Comparison of ENCODE assay signal across 19 mouse cellular contexts in the genomic region with DNA sequence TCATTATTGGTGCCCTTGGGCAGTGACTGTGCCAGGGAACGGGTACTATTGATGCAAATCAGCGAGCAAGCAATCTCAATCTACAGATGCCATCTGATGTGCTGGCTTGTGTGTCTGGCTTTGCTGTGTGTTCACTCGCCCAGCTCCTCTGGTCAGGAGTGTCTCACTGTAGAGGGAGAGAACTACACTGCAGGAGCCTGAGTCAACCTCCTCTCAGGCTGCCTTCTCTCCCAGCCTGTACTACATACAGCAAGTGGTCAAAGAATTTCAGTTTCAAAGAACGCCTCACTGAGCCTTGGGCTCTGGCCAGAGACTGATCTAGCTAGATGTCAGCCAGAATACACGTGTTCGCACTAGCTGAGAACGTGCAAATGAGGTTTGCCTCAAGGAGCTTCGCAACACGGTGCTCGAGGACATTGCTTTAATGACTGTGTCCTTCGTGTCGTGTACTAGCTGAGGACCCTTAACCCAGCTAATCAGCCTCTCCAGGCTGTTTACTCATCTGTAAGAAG.
DNase-seq lines count a peak whose midpoint lies in the region; ATAC-seq and TF ChIP-seq lines count a peak whose summit lies in the region.
"Had no signal": no experiment of that assay in that cellular context is flagged by ENCODE, and none has a peak within 500 bp of the region (broad histone marks: within the 10 kb centered on the region; RNA-seq: fewer than 3 reads in every experiment).

No protein-coding gene starts in this region.

- WGBS in intestine, embryonic 16.5 days, result 70% methylated on average over 12 of the region's 12 CpGs

- no peak overlapping the region for H3K27ac ChIP-seq in gastrocnemius, adult 2 months
- no peak overlapping the region for H3K27ac ChIP-seq in intestine, embryonic 16.5 days (ENCODE audit: low read length)
- H3K27ac ChIP-seq: embryonic facial prominence, embryonic 13.5 days; forebrain, embryonic 15.5 days; heart, embryonic 13.5 days; hindbrain, embryonic 13.5 days had no signal

- no peak for ATAC-seq in intestine, embryonic 16.5 days
- ATAC-seq: activated CD4-positive, CD25-positive, alpha-beta regulatory T cell, adult 4 months; forebrain, embryonic 15.5 days; intestine, postnatal 0 days had no signal

- intact Hi-C loops in gastrocnemius, adult 2 months (cut with DNase I), result no loop called here
- intact Hi-C loops in left cerebral cortex, postnatal 36 days (cut with DNase I), result loop anchor here (5.0 to 10.0 kb wide), 2 partner anchors 58 to 360 kb away; no protein-coding TSS in a partner anchor

- TF ChIP-seq CTCF in gastrocnemius, adult 2 months (IDR thresholded peaks at IDR 0.05), result no peak

- H3K9ac ChIP-seq in intestine, embryonic 16.5 days (ENCODE audit: low read depth, low read length), result no peak overlapping the region
- H3K9ac ChIP-seq: embryonic facial prominence, embryonic 13.5 days; forebrain, embryonic 15.5 days; heart, embryonic 13.5 days; hindbrain, embryonic 13.5 days had no signal

- H3K4me3 ChIP-seq in gastrocnemius, adult 2 months, result no peak overlapping the region
- H3K4me3 ChIP-seq in intestine, embryonic 16.5 days (ENCODE audit: low read length), result no peak overlapping the region
- H3K4me3 ChIP-seq: embryonic facial prominence, embryonic 13.5 days; forebrain, embryonic 15.5 days; heart, embryonic 13.5 days; hindbrain, embryonic 13.5 days had no signal

- no peaks in the 10 kb centered on the region for H3K27me3 ChIP-seq in intestine, embryonic 16.5 days (replicated peaks; ENCODE audit: control insufficient read depth, insufficient read depth, low read length)
- H3K27me3 ChIP-seq: embryonic facial prominence, embryonic 13.5 days; heart, embryonic 13.5 days; hindbrain, embryonic 13.5 days had no signal

- no peaks in the 10 kb centered on the region for H3K36me3 ChIP-seq in intestine, embryonic 16.5 days (ENCODE audit: control insufficient read depth, insufficient read depth, low read length)
- H3K36me3 ChIP-seq: forebrain, embryonic 15.5 days; hindbrain, embryonic 13.5 days had no signal

- no peaks in the 10 kb centered on the region for H3K9me3 ChIP-seq in intestine, embryonic 16.5 days (ENCODE audit: control insufficient read depth, low read length)
- H3K9me3 ChIP-seq: embryonic facial prominence, embryonic 13.5 days; forebrain, embryonic 15.5 days; heart, embryonic 13.5 days; hindbrain, embryonic 13.5 days had no signal

- DNase-seq in gastrocnemius, adult 2 months, result peak; percentile 19
- DNase-seq in gastrocnemius, postnatal 4 days (ENCODE audit: low spot score in 2 of 2), result no peak
- DNase-seq in retina, postnatal 1 day, result peak; percentile 33
- DNase-seq in retina, embryonic 14.5 days (ENCODE audit: low spot score), result no peak
- DNase-seq in adipocyte (ENCODE audit: low spot score), result peak; percentile 47
- DNase-seq in left cerebral cortex, postnatal 36 days (ENCODE audit: low spot score in 2 of 2), result no peak
- DNase-seq: cerebellum, adult 11-12 months; cerebellum, adult 9-10 months; cerebellum, postnatal 36 days; gastrocnemius, postnatal 14 days; heart, postnatal 36 days; kidney, adult 8-10 months had no signal

- no peak overlapping the region for H3K4me2 ChIP-seq in intestine, embryonic 16.5 days (ENCODE audit: low read depth, low read length)
- H3K4me2 ChIP-seq: embryonic facial prominence, embryonic 13.5 days; forebrain, embryonic 15.5 days; heart, embryonic 13.5 days; hindbrain, embryonic 13.5 days had no signal

- H3K4me1 ChIP-seq in intestine, embryonic 16.5 days (ENCODE audit: control insufficient read depth, insufficient read depth, low read length), result no peaks in the 10 kb centered on the region

Comparison
In these comparisons a context has a peak if more than half of its experiments do, and no peak if none do; other contexts are left out.
1. DNase-seq: peak in gastrocnemius, adult 2 months (single experiment), retina, postnatal 1 day (single experiment) and adipocyte (single experiment); none in gastrocnemius, postnatal 4 days (0 of 2), retina, embryonic 14.5 days (single experiment) and left cerebral cortex, postnatal 36 days (0 of 2).